Mouse (Mus musculus) layer of hippocampus, postnatal 14 days (tissue): Measurements from ENCODE around the gene Ociad2. TPM values are rescaled to one million over a fixed set of nuclear protein-coding genes. Genes with fewer than 3 reads are reported as not detected.
A peak's percentile ranks its signal among the peaks of the same experiment; 100 is the strongest.

Experiments used
- DNase-seq, 2 experiments: peaks; one replicate each; pipeline ENCODE4 v3.0.0; 2021 to 2022; ENCODE audit warnings: low spot score in 2 of 2, mixed read lengths in 1 of 2
- long read RNA-seq, 2 experiments: library from polyadenylated mRNA; stranded (forward); transcript quantifications; one replicate each; pipeline ENCODE4 v2.0.0; 2021
- total RNA-seq, 2 experiments: library from RNA; stranded (reverse); gene quantifications; 2 replicates each; pipeline ENCODE4 v1.2.3; 2021

Ociad2 gene
- total RNA-seq: 100 to 1,000 TPM; 108 to 112 TPM
- long read RNA-seq, experiment 1, transcript Ociad2-201 (7 exons, 2,554 nt): major isoform, 106 of 136 reads
- long read RNA-seq, experiment 1, transcript Ociad2-205 (6 exons, 2,378 nt): minor isoform, 7 of 136 reads
- long read RNA-seq, experiment 1, partial matches to known transcripts: 4 of 136 reads
- long read RNA-seq, experiment 1, other reads (novel, unspliced or antisense): 13 of 136 reads
- long read RNA-seq, experiment 2, transcript Ociad2-205 (6 exons, 2,378 nt): minor isoform, 9 of 198 reads
- long read RNA-seq, experiment 2, transcript Ociad2-201 (7 exons, 2,554 nt): major isoform, 165 of 198 reads
- long read RNA-seq, experiment 2, partial matches to known transcripts: 14 of 198 reads
- long read RNA-seq, experiment 2, other reads (novel, unspliced or antisense): 5 of 198 reads

DNA sequence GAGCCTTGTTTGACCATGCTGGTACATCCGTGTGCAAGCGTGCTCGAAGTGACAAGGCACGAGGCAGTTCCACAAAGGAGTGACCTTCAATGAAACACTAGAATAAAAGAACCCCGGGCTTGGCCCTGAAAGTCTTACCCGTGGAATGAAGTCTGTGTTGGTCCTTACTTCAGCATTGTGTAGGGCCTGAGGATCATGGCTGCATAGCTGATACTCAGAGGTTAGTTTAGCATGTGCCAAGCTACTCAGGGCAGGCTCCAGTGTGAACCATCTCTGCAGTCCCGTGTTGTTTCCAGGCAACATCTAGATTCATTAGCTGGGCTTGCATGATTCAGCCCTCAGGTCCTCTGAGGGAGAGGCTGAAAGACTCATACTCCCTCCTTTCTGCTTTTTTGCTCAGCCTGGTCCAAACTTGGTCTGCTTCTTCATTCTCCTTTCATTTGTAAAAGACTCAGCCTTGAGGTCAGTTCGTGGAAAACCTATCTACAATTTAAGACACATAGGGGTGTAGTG is at the start of gene Ociad2:
TSS of gene Ociad2 (minus strand) at position 306 of the 513 bp plus-strand sequence.
- DNase-seq: no peak

DNA sequence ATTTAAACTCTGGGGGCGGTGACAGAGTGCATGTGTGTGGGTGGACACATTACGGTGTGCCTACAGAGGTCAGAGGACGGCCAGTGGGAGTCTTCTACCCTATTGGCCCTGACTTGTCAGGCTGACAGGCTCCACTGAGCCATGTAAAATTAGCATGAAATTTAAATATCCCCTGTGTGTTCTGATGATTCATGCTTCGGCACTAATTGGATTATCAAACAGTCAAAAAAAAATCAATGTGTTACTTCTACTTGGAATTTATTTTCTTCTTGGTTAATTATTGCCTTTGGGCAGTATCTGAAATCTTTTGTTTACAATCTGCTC is 42.8 kb upstream of the Ociad2 start:
- DNase-seq: no peak

DNA sequence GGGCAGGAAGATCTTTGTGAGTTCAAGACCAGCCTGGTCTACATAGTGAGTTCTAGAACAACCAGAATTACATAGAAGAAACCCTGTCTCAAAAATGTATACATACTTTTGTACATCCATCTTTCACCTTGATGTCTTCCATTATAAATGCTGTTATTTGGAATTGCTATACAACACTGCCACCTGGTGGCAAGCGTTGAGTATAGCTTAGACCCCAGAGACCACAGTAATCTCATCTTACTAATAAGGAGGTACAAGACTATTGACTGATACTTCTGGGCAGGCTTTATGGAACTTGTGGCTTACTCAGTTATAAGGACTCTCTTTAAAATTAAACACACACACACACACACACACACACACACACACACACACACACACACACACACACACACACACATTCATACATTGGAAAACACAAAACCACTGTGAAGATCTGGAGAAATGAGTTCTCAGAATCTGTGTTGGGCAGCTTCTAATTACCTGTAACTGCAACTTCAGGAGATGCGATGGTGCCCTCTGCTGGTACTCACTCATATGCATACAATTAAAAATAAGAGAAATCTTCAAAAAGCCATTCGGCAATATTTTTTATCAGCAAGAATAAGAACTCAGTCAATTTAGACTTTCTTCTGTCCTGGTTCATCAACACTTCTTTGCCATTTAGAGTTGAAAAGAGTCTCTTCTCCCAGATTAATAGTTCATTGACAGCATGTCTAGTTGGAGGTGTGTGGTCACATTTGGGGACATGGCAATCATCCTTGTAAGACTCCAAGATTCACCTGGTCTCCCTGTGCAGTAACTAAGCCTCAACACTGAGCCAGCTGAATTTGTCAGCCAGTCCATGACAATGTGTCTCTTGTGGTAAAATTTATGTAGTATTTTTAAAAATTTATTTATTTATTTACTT is 42.2 kb upstream of the Ociad2 start:
- peak; percentile 60 to 86 for DNase-seq

DNA sequence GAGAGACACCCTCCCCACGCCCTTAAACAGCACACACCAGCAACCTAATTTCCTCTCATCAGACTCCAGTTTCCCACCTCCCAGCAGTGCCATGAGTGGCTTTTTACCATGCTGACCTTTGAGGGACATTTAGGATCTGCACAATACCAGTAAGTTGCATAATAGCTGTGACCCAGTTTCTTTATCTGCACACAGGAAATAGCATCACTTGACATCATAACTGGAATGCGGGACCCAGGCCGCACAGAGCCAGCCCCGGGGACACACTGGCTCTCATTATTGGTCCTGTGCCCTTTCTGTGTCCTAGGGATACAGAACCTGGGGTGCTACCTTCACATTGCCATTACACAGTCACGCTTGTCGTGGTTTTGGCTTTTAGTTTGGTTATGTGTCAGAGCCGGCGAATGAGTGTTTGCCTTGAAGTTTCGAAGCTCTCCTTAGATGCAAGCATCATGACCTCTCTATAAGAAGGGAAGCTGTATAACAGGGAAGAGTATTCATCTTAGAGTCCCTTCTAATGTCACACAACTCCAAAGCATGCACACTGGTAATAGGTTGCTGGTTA is 41.2 kb upstream of the Ociad2 start:
- no peak for DNase-seq

DNA sequence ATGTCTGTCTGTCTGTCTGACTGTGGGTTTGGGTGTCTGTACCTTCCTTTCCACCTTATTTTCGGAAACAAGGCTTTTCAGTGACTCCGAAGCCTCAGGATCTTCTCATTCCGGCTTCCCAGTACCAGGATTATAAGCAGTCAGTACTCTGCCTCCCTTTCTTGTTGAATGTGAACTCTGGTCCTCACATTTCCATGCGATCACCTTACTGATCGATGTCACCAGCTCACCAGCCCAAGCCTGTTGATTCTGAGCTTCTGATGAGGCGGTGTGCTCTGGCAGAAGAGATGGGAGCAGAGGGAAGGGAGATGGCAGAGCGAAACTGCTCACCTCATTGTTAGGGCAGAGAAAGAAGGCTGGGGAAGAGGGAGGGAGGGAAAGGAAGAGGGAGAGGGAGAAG is 40.7 kb upstream of the Ociad2 start:
- DNase-seq: no peak

DNA sequence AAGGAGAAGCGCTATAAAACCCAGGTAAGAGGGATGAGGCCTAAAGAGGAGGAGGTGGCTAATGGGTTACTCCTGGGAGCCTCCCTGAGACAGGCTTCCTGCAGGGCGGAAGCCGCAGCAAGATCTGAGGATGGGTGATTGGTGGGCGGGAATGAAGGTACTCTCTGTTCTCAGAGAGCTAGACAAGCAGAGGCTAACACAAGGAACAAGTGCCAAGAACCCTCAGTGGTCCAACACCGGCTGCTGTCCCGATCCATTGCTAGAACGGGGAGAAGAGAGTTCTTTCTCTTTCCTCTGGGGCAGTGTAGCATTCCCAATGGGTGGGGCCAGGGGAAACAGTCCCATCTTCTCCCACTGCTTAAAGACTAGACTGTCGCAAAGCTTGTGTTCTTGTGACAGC is 40.0 kb upstream of the Ociad2 start:
- DNase-seq: no peak

DNA sequence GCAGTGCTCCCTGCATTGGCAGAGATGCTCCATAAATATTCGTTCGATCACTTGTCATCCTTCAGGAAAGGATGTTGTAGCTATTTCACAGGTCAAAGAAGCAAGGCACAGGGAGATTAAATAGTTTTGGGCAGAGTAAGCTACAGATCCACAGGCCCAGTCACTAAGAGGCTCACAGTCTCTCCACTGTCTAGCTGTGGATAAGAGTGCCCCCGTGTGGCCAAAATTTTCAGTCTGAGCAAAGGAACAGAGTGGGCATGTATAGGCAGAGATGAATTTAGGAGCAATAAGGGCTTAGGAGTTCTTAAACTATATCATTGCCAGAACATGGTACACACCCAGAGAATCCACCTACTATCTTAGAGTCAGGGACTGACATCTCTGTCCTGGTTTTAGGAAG is 39.1 kb upstream of the Ociad2 start:
- DNase-seq: peak; percentile 87 to 89

DNA sequence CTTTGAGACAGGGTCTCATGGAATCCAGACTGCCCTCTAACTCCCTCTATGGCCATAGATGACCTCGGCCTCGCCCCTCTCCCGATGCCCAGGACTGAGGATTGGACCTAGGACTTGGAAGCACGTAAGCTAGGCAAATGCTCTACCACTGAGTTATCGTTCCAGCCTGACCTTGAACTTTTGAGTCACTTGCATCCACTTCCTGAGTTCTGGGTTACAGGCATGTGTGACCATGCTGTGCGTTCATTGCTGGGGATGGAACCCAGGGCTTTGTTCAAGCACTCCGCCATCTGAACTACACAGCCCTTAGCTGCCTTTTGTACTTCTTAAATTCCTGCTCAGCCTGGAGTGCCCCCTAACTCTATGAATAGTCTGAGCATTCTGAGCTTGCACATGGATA is 35.7 kb upstream of the Ociad2 start:
- DNase-seq: no peak

DNA sequence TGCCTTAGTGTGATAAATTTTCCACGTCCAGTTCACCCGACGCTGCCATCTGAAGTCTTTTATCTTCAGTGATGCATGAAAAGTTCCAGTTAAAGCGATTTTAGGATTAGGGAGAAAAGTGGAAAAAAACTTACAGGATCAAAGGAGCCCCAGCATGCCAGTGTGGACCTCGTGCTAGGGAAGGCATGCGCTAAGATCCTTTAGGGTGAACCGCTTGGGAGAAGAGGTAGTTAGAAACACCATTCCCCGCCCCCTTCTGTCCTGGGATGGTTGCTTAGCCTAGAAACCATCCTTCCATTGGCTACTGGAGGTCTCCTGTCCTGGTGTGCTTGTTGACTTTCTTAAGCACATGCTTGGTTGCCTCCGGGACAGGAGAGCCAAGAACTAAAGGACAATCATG is 35.2 kb upstream of the Ociad2 start:
- no peak for DNase-seq

DNA sequence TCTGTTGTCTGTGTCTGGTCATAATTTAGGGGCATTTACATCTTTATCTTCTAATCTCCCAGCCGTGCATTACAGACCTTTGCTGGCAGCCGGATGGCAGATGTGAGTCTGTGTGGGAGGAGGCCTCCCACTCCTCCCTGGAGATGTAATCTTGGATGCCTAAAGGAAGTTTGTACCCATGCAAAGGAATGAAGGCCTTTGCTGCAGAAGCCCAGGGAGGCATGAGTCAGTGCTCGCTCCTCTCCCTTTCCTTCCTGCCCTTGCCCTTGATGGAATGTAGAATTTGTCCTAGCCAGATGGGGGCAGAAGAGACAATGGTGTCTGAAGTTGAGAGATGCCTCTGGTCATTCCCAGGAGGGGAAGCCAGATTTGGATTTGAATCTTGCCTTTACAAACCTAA is 32.4 kb upstream of the Ociad2 start:
- DNase-seq: no peak

DNA sequence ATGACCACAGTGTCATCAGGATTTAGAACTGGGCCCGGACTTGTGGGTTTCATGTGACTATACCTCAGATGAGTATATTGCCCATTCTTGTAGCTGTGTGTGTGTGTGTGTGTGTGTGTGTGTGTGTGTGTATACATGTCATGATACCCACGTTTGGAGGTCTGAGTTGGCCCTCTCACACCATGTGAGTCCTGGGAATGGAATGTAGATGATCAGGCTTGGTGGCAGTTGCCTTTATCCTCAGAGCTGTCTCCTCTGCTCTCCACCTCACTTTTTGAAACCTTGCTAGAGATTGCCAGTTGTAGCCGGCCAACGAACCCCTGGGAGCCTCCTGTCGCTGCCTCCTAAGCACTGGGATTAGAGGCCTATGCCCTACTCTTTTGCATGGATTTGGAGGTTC is 31.8 kb upstream of the Ociad2 start:
- no peak for DNase-seq

DNA sequence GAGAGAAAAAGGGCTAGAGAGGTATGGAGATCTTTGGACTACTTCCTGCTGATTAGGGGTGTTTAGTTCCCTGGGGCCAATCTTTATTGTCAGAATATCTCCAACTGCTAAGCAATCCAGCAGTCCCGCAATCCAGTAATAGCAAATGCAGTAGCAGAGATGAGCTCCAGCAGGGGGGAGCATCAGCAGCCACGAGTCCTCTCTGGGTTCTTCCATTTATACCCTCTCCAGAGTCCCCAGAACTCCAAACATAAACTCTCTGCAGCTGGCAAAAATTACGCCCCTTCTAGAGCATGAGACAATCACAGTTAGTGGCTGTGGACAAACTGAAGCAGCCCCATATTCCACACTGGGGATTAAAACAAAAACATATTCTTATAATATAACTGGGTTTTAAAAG is 28.9 kb upstream of the Ociad2 start:
- no peak for DNase-seq

DNA sequence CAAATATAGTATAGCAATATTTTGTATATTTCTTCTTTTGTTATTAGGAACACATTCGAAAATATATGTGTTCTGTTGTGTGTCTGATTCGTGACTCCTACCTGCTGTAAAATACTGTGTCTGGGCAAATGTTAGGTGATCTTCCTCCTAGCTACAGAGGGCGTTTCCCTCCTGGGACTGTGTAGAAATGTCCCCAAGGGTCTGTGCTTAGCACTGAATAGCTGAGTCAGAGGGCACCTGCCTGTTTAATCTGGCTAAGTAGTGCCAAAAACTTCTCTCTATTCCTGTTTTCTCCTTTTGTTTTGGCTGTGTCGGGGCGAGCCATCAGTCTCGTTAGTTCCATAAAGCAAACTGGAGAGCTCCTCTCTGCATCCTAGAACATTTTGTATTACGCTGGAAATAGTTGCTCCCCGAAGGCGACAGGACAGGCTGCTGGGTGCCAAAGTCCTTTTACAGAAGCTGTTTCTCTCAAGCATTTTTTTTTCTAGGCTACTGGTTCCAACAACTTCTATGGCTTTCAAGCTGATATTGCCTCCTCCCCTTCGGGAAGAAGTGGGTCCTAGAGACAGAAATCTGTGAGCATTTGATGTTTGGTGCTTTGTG is 28.1 kb upstream of the Ociad2 start:
- no peak for DNase-seq

DNA sequence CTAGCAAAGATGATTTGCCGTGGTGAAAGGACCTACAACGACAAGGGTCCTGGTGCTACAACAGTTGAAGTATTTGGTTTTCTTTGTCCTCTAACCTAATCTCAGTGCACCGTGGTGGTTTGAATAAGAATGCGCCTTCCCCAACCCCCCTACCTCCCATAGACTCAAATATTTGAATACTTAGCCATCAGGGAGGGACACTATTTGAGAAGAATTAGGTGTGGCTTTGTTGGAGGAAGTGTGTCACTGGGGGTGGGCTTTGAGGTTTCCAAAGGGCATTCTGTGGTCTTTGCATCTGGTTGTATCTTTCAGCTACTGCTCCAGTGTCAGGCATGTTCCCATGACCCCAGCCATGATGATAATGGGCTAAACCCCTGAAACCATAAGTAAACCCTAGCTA is 27.1 kb upstream of the Ociad2 start:
- no peak for DNase-seq

DNA sequence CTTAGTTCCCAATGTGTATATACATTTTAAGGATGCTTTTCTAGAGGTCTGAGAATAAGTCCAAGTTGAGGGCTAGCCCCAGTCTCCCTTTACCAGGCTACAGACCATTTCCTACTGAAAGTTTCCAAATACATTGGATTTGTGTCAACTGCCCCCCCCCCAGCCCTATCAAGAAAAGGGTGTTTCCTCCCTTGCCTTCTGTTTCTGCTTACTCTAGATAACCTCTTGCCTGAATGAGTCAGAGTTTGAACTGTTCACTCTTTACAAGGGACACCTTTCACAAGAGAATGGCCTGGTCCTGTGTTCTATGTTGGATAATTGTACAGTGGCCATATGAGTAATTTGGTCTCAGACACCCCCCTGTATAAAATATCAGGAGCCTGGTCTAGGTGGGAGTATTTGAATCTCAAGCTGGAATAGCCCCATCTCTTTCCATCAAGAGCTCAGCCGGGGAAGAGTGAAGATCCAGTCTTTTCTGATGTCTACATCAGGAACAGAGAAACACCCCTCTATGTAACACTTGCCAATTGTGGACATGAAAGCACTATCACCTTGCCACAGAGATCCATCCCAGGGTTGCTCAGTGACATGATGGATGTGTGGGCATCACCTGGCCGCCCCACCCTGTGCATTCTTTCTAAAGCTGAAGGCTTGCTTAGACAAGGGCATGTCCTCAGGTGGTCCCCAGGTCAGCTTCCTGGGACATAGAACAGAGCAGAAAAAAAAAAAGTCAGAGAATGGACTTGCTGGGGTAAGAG is 23.5 kb upstream of the Ociad2 start:
- no peak for DNase-seq

DNA sequence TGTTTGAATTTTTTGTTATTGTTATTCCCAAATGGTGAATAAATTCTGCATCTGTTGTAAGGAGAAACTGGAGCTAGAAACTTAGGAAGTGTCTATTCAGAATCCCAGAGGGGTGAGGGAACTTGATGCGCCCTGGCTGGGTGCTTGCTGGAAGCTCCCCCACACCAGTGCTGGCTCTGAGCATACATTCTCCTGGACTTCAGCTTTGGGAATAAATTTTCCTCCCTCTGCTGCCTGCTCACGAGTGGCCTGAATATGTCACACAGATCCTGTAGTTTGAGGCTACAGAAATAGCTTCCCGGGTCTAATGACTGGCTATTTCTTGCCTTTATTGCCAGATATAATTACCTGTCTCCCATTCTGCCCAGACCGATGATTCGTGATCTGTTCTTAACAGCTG is 22.0 kb upstream of the Ociad2 start:
- no peak for DNase-seq

DNA sequence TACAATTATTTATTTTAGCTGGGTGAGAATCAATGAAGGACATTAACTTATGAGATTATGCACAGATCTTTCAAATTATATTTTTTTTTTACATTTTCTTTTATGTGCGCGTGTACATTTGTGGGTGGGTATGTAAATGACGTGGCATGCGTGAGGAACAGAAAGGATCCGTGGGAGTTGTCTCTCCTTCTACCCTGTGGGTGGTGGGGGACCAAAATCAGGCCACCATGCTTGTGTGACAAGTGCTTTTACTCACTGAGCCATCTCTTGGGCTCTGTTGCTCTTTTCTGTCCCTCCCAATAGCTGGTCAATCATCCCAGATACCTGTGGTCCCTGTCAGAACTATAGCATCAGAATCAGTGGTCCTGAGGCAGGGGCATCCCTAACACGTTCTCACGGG is 21.5 kb upstream of the Ociad2 start:
- no peak for DNase-seq

DNA sequence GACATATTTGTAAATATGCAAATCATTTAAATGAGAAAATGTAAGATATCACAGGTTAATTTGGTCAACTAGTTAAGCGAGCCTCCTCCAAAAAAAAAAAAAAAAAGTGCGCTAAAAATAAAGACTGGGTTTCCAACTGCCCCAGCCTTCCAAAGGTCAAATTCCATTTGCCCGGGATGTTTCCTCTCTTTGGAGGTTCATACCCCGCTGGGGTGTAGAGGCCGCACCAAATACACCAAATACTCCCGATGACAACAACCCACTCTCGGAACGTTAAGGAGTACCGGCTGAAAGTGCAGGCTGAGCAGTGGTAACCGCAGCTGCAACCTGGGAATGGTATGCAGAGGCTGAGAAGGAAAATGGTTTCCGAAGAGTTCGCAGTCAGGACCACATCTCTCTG is 19.4 kb upstream of the Ociad2 start:
- no peak for DNase-seq

DNA sequence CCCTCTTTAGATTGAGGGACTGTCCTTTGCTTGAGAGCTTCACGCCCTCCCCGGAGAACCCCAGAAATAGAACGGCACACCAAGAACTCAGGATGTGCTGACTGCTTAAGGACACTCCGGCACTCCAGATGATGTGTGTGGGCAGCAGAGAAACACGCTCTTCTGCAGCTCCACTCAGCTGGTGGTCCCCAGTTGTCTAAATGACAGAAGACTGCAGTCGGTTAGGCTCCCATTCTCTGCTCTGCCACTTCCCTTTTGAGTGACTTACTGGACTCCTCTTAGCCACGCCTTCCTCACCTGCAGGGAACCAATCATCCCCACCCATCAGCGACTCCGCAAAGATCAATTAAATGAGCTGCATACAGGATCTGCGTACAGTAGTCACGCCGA is 18.9 kb upstream of the Ociad2 start:
- peak in 1 of 2 experiments; percentile 54 for DNase-seq

DNA sequence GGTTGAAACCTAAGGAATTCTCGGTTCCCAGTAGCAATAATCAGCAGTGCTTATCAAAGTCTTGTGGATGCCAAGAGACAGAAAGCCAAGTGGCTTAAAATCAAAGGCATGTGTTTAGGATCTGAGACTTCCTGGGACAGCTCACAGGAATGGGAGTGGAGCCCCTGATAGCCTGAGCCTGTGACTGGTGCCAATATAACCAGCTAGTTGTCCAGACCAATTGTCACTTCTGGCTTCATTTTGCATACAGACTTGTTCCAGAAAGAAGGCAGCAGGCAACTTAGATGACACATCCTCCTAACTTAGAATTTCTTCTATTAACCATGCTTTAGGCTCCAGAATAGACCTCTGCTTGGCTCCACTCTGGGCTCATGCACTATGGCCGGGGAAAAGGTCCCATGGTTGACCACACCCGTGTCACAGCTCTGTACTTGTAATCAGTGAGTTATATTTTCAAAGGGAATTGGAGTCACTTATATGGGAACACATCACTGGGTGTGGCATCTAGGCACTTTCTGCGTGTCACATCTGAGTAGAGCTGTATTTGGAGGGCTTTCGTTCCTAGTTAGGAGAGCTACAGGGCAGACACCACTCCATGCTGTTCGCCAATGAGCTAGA is 18.4 kb upstream of the Ociad2 start:
- DNase-seq: no peak
